Mouse (Mus musculus) gonadal fat pad, adult 2 months (tissue): ENCODE data around the gene Zranb3. TPM values are rescaled to one million over a fixed set of nuclear protein-coding genes. Genes with fewer than 3 reads are reported as not detected.

Source experiments
- DNase-seq: peaks from one replicate; pipeline ENCODE4 v3.0.0-alpha.2; 2012; ENCODE audit warnings: low read depth
- polyA plus RNA-seq: library from polyadenylated mRNA; depleted of rRNA; stranded (reverse); fragments of >200 nt; gene quantifications from 2 replicates; pipeline ENCODE4 v1.2.3, GENCODE M21; 2012; rRNA removed

Gene Zranb3
- polyA plus RNA-seq, 1 experiment: 1.5 TPM

- no peak for DNase-seq
Measured at GRCm38 (mm10) chr1:127945696-127946575, 156.9 kb downstream of the Zranb3 start.

- DNase-seq: no peak
Measured at GRCm38 (mm10) chr1:127943516-127943915, 159.3 kb downstream of the Zranb3 start.

GRCm38 (mm10) chr1:127942231-127942630 lies 160.6 kb downstream of the Zranb3 start:
- no peak for DNase-seq

GRCm38 (mm10) chr1:127937277-127937676 lies 165.6 kb downstream of the Zranb3 start:
- no peak for DNase-seq

GRCm38 (mm10) chr1:127934322-127934721 lies 168.5 kb downstream of the Zranb3 start:
- DNase-seq: no peak

GRCm38 (mm10) chr1:127933405-127933804 lies 169.4 kb downstream of the Zranb3 start:
- DNase-seq: no peak

GRCm38 (mm10) chr1:127915802-127916201 lies 187.0 kb downstream of the Zranb3 start:
- no peak for DNase-seq

- no peak for DNase-seq
Measured at GRCm38 (mm10) chr1:127915316-127915715, 187.5 kb downstream of the Zranb3 start.

- no peak for DNase-seq
Measured at GRCm38 (mm10) chr1:127913116-127913515, 189.7 kb downstream of the Zranb3 start.

- no peak for DNase-seq
Measured at GRCm38 (mm10) chr1:127904774-127905385, 198.0 kb downstream of the Zranb3 start.

Other genes with a start within 250 kb of the Zranb3 start
- 0.39 and 0.93 TPM in 2 replicates for gene Map3k19, start 248.0 kb downstream of the Zranb3 start, polyA plus RNA-seq
- 21.8 and 23.8 TPM in 2 replicates for gene Rab3gap1, start 234.3 kb downstream of the Zranb3 start, polyA plus RNA-seq
- gene R3hdm1, start 254 bp upstream of the Zranb3 start, polyA plus RNA-seq: 24.4 and 26.7 TPM in 2 replicates
- gene Ubxn4, start 140.9 kb upstream of the Zranb3 start, polyA plus RNA-seq: 21.6 and 23.0 TPM in 2 replicates
- 0.34 and 0.35 TPM in 2 replicates for gene Lct, start 225.3 kb upstream of the Zranb3 start, polyA plus RNA-seq